Mouse (Mus musculus): ENCODE data around the gene Proser3.

Gene Proser3

GRCm38 (mm10) chr7:30490251-30490956 is 61.7 kb downstream of the Proser3 start:
- peak; percentile 25 for DNase-seq (ENCODE audit: low spot score)
